Mouse (Mus musculus) gastrocnemius, postnatal 25 days (tissue): ENCODE measurements around the gene Exoc7. TPM values are rescaled to one million over a fixed set of nuclear protein-coding genes. Genes with fewer than 3 reads are reported as not detected.
"Not testable (repeated sequence)": the region's sequence is repeated elsewhere in the genome, so short reads cannot be mapped to it uniquely, and the experiment has no call there.

ENCODE experiments used
- DNase-seq: peaks from one replicate; pipeline ENCODE4 v3.0.0; 2022
- total RNA-seq, 2 experiments: library from RNA; stranded (reverse); gene quantifications; 1 replicate in 1 of 2; 2 replicates in 1 of 2; pipeline ENCODE4 v1.2.3; 2021

The Exoc7 gene
- total RNA-seq, 2 experiments from 2014 or later: 66.5 to 69.1 TPM

DNA sequence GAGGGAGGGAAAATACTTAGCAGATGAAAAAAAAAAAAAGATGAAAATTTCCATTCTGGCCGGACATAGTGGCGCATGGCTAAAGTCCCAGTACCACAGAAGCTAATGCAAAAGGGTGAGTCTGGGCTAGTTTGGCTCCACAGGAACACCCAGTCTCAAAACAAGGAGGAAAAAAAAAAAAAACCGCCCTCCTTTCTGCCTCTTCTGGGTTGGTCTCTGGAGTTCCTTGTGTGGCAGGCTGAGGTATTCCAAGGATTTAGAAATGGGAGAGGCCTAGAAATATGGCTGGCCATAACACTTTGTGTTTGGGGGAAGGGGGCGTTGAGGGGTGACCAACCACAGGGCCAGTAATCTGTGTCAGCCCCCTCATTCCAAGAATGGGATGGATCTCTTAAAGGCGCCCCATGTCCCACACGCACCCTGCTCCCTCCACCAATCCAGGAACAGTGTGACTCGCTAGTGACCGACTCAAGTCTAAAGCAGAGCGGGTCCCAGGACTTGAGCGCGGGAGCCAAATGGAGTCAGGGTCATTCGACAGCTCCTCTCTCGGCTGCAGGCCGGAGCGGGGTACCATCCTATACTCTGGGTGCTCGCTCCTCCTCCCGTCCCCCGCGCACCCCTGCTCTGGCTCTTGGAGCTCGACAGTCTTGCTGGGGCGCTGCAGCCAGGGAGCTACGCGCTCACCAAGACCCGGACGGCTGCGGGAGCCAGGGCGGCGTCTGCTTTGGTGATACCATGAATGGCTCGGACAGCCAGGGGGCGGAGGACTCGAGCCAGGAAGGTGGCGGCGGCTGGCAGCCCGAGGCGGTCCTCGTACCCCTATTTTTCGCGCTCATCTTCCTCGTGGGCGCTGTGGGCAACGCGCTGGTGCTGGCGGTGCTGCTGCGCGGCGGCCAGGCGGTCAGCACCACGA, 26.0 kb downstream of the Exoc7 start, which contains the start of gene Galr2:
TSS of gene Galr2 (plus strand) at position 189 of the 913 bp plus-strand sequence.
- no peak for DNase-seq

DNA sequence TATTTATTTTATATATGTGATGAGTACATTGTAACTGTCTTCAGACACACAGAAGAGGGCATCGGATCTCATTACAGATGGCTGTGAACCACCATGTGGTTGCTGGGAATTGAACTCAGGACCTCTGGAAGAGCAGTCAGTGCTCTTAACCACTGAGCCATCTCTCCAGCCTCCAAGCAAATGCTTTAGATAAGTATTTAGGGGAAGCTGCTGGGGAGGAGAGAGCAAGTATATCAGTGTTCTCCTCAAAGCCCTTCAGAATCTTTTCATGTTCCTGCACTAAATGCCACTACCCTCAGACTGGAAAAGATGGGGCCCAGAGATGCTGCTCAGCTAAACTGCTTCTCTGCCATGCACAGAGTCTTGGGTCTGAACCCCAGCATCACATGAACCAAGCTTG, 29.8 kb downstream of the Exoc7 start:
- DNase-seq: not testable (repeated sequence)

DNA sequence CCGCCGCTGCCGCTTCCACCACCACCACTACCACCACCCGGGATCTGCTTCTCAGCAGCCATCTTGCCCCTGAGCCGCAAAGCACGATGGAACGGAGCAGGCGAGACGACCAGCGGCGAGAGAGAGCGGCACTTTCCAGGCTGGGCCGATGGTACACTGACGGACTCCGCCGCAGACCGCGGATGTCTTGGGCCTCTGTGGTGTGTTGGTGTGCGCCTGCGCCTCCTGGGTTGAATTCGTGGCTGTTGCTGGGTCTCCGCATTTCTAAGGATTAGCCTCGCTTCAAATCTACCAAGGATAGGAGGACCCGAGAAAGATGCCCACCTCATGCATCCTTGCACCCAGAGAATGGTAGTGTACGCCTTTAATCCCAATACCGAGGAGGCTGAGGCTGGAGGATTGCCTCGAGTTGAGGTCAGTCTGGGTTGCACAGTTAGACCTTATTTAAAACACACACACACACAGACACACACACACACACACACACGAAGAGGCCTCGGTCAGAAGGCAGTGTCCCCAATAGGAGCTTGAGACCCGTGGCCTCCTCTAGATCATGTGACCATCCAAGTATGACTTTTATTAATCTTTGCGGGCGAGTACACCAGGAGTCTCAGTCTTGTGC, 32.9 kb downstream of the Exoc7 start, which contains the start of gene Srp68:
TSS of gene Srp68 (minus strand) at position 173 of the 622 bp plus-strand sequence.
- DNase-seq: peak; percentile 91

DNA sequence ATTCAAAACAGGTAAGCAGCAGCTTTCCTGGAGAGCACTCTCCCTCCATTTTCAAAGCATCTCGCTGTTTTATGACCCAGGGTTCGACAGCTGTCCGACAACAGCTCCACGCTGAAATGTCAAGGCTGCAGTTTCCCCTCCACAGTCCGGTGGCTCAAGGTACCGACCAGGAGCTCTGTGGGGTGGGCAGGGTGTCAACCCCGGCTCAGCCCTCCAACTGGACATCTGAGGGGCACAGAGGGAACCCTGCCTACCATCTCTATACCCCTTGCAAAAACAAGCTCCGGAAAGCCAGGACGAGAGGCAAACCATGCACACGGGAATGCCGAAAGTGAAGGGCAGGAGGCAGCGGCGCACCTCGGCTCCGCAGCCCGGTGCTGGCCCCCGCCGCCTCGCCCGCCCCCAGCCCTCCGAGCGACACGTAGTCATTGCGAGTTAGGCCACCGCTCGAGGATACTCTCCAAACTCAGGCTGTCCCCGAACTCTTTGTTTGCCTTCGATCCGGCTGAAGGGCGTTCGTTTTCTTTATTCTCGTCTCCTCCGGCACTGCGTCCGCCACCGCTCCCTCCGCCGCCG, 33.5 kb downstream of the Exoc7 start:
- DNase-seq: no peak

DNA sequence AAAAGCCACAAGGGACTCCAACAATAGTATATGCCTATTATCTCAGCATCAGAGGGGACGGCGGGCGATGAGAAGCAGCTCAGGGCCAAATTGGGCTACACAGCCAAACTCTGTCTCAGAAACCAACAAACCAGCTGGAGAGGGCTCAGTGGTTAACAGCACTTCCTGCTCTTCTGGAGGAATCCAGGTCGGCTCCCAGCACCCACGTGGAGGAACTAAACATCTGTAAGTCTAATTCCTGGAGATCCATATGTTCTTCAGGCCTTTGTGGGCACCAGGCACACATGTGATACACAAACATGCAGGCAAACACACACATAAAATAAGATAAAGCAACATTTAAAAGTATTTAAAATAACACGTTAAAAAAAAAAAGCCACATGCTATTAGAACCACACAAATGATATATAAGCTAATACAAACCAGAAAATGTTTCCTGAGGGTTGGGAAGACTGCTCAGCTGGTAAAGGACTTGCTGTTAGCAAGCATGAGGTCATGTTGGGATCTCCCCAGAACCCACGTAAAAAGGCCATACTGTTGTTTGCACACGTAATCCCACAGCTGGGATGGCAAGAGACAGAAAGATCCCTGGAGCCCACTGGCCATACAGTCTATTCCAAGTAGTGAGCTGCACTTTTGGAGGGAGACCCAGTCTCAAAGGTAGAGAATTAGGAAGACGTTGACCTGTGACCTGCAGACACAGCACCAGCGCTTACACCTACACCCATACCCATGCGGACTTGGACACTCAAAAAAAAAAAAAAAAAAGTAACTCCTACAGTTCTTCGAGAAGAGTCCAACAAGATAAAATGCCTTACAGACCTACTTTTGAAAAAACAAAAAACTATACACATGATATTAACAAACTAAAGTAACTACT, 34.2 kb downstream of the Exoc7 start:
- no peak for DNase-seq

DNA sequence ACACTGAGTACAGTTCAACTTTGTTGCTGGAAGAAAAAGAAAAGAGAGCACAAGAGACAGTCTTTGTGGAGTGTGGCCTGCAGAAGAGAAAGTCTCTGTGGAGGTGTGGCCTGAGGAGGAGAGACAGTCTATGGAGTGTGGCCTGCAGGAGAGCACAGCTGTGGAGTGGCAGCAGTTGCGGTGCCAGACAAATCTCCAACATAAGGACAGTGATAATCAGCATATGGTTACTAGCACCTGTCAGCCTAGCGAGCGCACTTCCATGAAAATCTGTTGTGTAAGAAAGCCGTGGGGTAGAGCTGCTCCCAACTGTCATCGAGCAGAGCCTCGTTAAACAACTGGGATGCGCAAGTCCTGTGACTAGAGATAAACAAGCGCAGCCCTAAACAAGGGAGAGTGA, 37.5 kb downstream of the Exoc7 start:
- DNase-seq: no peak

DNA sequence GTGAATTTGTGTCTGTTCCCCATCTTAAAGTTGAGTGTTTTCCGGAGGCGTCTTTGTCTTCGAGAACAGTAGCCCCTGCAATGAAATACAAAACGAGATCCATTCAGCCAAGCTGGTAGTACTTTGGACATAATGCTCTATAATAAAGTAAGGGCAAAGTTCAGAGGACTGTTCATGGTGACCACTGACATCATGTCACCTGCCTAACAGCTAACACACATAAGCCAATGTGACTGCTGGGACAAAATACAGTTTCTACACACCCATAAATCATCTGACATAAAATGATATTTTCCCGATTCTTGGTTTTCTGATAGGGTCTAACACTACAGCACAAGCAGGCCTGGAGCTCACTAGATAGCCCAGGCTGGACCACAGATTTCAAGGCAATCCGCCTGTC, 38.7 kb downstream of the Exoc7 start:
- no peak for DNase-seq

DNA sequence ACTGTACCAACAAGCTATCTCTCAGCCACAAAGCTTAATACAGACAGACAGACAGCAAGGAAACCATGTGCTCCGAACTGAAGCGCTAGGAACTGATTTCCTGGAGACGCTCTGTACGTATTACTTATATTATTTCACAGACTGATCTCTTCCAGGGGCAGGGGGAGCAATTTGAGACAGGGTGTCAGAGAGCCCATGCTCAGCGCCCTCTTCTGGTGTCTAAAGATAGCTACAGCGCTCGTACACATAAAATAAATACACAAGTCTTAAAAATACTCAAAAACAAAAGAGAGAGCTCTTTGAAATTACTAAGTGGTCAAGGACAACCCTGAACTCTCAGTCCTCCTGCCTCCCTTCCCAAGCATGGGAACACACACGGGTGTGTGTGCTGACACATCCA, 39.4 kb downstream of the Exoc7 start:
- no peak for DNase-seq

DNA sequence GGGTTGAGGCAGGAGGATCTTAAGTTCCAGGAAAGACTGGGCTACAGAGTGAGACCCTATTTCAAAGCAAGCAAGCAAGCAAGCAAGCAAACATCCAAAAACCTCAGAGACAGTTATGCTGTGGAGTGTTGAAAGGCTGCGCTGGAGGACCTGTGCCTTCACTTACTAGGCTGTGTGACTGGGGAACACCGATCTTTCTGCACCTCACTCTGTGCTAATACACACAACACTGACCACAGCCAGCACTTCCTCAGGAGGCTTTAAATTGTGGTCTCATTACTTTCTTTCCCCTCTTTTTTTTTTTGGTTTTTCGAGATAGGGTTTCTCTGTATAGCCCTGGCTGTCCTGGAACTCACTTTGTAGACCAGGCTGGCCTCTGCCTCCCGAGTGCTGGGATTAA, 41.2 kb downstream of the Exoc7 start:
- no peak for DNase-seq

DNA sequence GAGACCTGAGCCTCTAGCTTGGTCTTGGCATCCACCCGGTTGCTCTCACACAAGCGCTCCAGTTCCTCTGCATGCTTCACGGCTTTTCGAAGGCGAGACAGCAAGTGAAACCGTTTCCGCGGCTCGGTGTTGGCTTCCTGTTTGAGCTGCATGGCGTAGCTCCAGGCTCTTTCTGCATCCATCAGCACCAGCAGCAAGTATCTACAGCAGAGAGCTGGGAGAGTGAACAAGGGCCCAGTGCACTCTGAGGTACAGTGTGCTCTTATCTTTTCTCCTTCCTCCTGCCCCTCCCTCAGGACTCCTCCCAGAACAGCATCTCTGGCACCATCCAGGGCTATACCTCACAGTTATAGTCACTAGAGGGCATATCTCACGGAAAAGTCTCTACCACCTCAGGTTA, 41.7 kb downstream of the Exoc7 start:
- DNase-seq: peak; percentile 45

DNA sequence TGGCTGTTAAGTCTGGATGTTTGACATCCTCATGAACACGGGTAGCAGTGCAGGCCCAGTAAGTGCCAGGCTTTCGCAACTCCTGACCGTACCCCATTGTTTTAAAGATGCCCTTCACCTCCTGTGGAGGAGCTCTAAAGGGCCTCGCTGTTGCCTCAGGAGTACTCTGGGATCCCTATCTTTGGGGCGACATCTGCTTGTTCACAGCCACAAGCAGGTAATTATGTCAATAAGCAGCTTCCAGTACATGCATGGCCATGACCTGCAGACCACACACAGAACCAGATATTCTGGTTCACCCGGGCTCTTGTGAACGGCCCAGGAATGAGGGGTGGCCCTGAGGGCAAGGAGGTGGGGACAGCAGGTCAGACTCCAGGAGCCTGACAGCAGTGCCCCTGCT, 46.8 kb downstream of the Exoc7 start:
- DNase-seq: no peak

DNA sequence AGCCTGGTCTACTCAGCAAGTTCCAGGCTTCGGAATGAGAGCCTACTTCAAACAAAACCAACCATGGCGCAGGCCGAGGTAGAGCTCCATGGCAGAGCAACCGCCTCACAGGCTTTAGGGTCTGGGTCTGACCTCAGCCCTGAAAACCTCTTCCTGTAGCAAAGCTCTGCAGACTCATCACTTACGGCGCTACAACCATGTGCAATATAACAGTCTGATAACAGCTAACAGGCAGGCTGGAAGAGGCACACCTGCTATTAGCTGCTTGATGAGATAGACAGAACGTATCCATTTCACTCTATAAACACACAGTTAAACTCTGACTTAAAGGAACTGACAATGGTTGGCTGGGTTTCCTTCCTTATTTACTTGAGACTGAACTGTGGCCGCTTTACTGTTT, 47.6 kb downstream of the Exoc7 start:
- DNase-seq: no peak

DNA sequence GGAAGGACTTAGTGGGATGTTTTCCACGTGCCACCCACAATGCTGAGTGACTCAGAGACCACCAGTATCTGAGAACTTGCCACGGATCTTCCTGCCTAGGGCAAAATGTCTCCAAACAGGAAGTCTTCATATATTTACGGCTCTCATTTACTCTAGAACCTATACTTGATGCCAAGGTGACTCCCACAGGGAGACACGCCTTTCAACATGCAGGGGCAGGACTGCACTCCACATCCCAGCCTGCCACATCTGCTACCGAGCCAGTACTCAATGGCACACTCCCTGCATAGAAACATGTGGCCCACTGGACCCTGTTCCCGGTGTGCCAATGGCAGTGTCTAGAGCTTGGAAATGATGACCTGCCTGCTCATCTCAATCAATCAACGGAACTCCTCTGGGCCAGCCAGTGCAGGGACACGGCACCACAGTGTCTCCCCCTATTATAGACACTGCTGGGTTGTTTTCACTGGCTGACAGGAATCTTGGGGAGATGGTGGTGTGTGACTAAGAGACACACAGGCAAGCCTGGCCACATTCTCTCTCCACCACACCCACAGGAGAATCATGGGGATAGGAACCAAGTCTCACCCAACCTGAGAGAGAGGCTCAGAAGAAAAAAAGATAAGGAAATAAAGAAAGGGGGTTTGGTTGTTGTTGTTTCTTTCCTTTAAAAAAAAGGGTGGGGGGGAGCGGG, 50.9 kb downstream of the Exoc7 start:
- no peak for DNase-seq

DNA sequence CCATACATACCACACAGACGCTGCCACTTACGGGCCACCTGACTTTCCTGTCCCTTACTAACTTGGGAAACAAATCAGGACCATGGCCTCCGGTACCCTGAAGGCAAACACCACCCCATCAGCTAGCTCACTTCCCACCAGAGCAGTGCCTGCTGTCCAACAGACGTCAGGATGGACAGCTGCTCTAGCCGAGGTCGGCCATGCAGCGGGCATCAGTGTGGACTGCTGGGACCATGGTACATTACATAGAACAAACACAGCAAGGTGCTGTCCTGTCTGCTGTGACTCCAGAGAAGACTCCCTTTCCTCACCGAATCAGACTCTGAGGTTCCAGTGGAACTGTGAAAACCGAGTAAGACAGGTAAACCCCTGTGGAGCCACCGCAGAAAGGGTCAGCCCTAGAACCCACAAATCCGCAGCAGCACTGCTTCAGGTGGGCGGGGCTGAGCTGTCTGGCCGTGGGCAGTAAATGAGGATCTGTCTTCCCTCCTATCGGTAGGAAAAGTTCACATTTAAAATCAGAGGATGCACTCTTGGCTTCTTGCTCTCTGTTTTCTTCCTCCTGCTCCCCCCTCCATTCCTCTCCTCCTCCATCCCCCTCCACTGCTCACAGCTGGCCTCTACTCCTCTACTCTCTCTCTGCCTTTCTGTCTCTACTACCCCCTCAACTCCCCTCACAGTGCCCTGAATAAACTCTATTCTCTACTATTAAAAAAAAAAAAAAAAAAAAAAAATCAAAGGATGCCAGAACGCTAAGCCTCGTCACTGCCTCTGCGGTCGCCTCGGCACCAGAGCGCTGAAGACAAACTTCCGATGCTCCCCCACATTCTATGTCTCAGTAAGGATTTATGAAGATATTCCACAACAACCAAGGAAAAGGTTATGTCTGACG, 51.7 kb downstream of the Exoc7 start:
- no peak for DNase-seq

DNA sequence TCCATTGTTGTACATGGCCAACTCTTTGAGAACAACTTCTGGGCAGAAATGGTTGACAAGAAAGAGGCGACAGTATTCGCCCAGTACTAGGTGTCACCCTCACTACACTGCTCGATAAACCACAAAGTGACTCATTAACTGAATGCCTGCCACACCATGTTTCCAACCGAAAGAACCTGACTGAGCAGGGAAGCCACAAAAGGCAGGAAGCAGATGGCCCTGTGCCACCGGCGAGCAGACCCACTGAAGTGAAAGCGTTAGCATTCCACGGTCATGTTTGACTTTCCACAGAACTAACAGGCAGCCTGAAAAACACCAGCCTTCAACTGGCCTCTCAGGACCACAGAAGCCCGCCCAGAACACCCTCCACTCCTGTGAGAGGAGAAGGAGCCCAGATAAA, 52.4 kb downstream of the Exoc7 start:
- no peak for DNase-seq

DNA sequence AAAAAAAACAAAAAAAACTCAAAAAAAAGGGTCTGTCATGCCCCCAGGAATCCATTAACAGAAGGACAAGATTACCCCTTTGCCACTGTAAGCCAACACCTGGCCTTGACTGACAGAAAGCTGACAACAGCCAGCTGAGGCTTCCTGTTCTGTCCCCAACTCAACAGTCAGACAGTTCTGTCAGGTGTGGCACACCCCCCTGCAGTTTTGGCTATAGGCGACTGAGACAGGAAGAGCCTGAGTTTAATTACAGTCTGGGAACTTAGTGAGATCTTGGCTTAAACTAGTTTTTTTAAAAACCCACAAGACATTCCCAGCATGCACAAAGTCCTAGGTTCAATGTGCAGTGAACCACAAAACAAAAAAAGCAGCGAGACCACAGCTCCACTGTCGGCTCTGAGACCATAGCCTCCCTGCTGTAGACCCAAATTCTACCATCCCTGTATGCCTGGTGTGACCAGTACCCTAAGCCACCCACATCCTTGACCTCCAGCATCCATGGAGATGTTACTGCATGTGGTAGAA, 53.9 kb downstream of the Exoc7 start:
- no peak for DNase-seq

DNA sequence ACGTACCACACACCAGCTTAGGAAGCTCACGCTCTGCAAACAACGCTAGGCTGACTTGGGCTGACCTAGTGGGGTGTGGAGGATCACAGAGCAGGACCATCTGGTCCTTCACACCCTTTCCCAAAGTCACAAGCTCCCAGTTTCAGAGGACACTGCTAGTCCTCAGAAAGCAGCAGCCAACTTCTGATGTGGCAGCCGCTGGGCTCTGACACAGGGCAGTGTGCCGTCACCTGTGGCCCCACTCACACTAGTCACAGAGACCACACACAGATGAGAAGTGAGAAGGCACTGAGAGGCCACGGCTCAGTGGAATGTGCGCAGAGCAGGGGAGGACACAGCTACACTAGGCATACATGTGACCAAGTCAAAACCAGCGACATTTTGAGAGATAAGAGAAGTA, 56.1 kb downstream of the Exoc7 start:
- DNase-seq: no peak

DNA sequence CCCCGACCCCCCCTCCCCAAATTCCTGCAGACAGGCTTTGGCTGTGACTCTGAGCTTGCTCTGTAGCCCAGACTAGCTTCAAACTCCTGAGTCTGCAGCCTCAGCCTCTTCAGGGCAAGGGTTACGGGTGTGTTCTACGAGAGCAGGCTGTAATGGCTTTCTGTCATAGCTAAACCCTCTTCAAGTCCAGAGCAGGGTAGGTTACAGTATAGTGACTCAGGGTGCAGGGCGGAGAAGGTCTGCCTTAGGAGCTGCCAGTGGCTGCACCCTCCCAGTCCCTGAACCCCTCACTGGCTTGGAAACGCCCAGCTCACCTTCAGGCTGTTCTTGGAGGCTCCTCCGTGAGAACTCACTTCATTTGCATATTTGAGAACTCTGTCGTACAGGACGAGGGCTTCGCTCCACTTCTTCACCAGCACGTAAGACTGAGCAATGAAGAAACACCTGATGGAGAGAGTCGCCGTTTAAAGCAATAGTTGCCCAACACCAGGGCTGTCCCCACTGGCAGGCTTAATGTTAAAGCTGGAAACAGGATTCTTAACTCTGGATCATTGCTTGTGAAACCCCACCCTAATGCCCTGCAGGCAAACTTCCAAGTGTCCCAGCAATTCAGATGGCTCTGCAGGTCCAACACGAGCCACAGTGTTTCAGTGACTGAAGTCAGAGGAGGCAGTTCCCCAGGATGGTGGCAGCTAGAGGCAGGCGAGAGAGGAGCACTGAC, 59.4 kb downstream of the Exoc7 start:
- no peak for DNase-seq

DNA sequence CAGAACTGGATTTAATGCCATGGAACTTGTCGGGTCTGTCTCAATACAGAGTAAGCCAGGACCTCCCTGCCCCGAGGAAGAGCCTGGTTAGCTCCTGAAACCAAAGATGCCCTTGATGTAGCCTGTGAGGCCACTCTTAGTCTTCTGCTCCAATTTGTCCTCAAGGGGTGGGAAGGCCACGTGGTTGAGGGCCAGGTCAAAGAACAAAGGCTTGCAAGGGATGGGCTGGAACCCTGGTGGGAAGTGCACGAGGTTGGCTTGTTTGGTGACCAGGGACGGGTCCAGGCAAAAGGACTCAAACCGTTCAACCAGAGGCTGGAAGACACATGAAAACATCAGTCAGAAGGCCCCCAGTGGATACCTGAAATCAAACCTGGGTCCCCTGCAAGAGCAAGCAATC, 61.4 kb downstream of the Exoc7 start:
- DNase-seq: no peak

DNA sequence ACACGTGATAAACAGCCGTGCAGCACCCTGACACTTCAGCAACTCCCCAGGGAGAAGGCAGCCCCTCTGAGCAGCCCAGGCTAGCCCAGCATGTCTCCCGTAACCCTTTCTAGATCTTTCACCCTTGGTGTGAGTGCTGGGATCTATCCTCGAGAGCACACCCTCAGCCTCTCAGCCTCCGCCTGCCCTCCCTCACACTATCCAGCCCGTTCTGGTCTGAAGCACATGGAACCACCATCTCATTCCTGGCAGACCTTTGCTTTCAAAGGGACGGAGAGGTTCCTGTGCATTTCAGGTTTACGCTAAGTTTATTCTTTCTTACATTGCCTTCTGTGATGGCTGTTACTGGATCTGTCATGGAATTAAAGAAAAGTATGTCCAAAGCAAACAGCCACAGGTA, 62.5 kb downstream of the Exoc7 start:
- DNase-seq: no peak
